30 mouse cellular contexts compared by ENCODE assay signal in genomic region chr9:75363702-75364101, GRCm38 (mm10). TPM values are rescaled to one million over a fixed set of nuclear protein-coding genes. Genes with fewer than 3 reads are reported as not detected.
"Had no signal": no experiment of that assay in that cellular context is flagged by ENCODE, and none has a peak within 500 bp of the region (broad histone marks: within the 10 kb centered on the region; RNA-seq: fewer than 3 reads in every experiment).

No protein-coding gene starts in this region.

RNA-seq across cellular contexts. Expression of gene Bcl2l10, which starts 16.1 kb away (rescaled TPM):
- total RNA-seq: gastrocnemius, adult 2 months; gastrocnemius, postnatal 10 days; gastrocnemius, postnatal 25 days; gastrocnemius, postnatal 4 days; granulocyte monocyte progenitor cell, adult 5-6 weeks; heart, adult 8-10 months; heart, postnatal 10 days; heart, postnatal 25 days; layer of hippocampus, adult 2 months; layer of hippocampus, postnatal 10 days; left cerebral cortex, adult 2 months; left cerebral cortex, postnatal 36 days had no signal
- polyA plus RNA-seq: heart, embryonic 10.5 days; heart, embryonic 12.5 days; heart, embryonic 14.5 days; heart, embryonic 16.5 days; hindbrain, embryonic 10.5 days; hindbrain, embryonic 12.5 days; hindbrain, embryonic 14.5 days; hindbrain, embryonic 16.5 days; inflammation-experienced regulatory T-cells, adult 6 months; intestine, embryonic 15.5 days; intestine, postnatal 0 days; kidney, embryonic 14.5 days; kidney, embryonic 16.5 days; limb, embryonic 10.5 days; limb, embryonic 12.5 days; limb, embryonic 14.5 days; liver, embryonic 11.5 days; liver, embryonic 13.5 days had no signal
